Mouse (Mus musculus) layer of hippocampus, postnatal 14 days (tissue): ENCODE measurements at regions not wholly inside any gene's neighbourhood (a gene's known extent, or its start where the extent isn't known, plus 50 kb on each side); places are given as distances from the start of the nearest gene placed in this dataset.

ENCODE experiments used
- DNase-seq, 2 experiments: peaks; one replicate each; pipeline ENCODE4 v3.0.0; 2021 to 2022; ENCODE audit warnings: low spot score in 2 of 2, mixed read lengths in 1 of 2

GRCm38 (mm10) chr5:100246709-100247108 is 87.1 kb upstream of the Tmem150c start:
- no peak for DNase-seq

- no peak for DNase-seq
Measured at GRCm38 (mm10) chr5:100244811-100245210, 85.2 kb upstream of the Tmem150c start.

GRCm38 (mm10) chr5:100240876-100241275 is 81.3 kb upstream of the Tmem150c start:
- peak in 1 of 2 experiments; percentile 63 for DNase-seq

DNA sequence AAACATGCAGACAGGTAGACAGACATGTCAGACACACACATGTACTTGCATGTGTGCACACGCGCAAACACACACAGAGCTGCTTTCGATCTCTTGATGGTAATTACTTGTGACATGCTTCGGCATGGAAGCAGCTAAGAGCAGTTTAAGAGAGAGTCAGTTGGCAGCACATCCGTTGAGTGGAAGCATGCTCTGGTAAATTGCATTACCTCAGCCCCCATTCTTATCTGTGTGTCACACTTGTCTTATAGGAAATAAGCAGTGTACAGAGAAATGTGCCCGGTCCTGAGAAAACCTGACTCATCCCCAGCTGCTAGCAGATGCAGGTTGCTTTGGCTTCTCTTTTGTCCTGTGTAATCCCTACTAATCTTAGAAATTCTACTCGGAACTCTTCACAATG is 80.0 kb upstream of the Tmem150c start:
- no peak for DNase-seq

DNA sequence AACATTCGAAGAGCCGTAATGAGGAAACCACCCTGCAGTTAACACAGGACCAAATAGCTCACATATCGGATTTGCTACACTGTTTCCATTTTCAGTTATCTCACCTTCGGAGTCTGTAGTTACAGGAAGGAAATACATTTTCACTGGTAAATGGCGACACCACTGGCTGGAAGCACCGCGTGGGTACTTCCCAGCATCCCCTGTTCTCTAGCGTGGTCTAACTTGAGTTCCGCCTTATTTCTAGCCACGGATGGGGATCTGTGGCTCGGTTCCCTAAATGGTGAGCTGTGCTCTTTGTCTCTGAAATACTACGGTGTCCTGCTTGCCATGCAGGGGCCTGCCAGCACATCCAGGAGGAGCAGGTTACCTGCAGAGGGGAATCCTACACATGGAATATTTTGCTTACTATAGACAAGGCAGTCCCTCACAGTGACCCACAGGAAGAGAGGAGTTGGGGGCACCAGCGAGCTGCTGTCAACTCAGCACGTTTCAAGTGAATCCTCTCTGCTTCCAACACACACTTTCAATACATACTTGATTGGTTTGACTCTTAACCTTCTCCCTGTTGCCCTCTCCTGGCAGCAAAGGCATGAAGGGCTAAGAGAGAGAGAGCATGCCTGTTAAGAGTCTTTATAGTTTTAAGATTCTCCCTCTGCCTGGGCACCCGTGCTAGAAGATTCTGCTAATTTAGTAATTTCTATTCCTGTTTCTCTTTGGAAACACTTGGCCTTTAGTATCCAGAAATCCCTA is 78.9 kb upstream of the Tmem150c start:
- DNase-seq: no peak

GRCm38 (mm10) chr5:100237674-100238278 is 78.2 kb upstream of the Tmem150c start:
- DNase-seq: no peak

GRCm38 (mm10) chr5:100236277-100236676 is 76.7 kb upstream of the Tmem150c start:
- no peak for DNase-seq

- no peak for DNase-seq
Measured at GRCm38 (mm10) chr5:100232076-100232475, 72.5 kb upstream of the Tmem150c start.

DNA sequence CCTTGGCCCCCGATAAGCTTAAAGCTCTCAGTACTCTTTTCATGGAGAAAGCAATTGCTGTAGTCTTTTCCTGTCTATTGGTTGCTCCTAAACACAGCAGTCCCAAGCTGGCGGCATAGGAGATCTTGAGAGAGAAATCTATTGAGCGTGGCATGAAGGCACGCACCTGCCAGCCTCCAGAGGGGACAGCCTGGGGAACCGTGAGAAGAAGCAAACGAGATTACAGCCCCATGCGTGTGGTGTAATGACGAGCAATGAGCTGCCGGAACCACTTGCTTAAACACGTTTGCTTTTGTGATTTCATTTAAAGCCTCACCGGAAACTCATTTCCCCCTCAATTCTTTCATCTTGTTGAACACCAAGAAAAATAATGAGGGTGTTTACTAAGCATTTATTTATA is 72.0 kb upstream of the Tmem150c start:
- DNase-seq: no peak

DNA sequence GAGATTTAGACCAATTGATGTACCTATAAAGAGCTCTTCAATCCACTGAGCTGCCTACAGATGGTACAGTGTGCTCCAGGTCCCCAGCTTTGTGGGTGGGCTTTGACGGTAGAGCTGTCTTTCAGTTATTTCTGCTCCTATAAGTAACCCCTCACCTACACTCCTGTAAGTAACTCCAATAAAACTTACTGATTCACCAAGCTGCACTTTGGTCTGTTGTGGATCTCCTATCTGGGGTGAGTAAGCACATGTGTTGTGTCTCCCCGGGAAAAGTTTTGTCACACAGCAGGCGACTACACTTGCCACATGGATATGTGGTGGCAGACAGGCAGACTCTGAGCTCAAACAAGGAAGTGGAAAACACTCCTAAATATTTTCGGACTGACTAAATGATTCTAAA is 70.4 kb upstream of the Tmem150c start:
- no peak for DNase-seq

- DNase-seq: no peak
Measured at GRCm38 (mm10) chr5:100227888-100228287, 68.3 kb upstream of the Tmem150c start.

- DNase-seq: no peak
Measured at GRCm38 (mm10) chr5:100226571-100227235, 67.1 kb upstream of the Tmem150c start.

- no peak for DNase-seq
Measured at GRCm38 (mm10) chr5:100225491-100225890, 65.9 kb upstream of the Tmem150c start.

DNA sequence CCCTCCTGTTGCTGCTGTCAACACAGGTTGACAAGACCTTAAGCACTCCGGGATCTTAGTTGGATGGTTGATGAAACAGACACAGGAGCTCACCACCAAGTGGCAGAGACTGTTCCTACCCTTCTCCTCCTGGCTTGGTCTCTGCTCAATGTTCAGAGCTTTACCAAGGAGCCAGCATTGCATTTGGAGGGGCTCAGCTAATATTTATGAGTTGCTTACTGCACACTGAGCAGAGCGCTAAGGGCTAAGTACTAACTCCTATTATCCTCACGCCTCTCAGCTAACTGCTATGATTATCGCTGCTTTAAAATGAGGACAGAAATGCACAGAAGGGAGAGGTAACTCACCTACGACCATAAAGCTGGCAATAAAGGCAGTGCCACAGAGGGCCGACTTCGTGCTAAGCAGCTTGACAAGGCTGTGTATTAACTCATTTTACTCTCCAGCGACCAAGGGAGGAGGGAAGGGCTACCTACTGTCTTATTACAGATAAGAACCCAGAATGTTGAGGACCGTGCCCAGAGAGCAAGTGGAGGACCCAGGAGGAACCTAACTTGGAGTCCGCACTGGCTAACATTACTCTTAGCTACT is 65.3 kb upstream of the Tmem150c start:
- no peak for DNase-seq

- no peak for DNase-seq
Measured at GRCm38 (mm10) chr5:100221005-100221583, 61.5 kb upstream of the Tmem150c start.

DNA sequence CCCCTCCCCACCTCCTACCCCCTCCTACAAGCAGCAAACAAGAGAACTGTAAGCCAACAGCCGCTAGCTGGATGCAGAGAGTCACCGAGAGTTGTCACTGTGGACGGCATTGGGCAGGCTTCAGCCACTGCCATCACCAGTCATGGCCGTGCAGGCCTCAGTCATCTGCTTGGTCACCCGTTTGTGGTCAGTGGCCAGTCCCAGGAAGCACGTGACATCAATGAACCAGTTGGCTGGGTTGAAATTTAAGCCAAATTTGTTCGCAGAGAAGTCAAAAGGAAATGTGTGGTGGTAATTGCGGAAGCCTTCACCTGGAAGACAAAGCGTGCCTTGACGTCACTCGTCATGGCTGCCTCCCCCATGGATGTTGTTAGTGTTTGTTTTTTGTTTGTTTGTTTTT is 60.7 kb upstream of the Tmem150c start:
- DNase-seq: no peak

- no peak for DNase-seq
Measured at GRCm38 (mm10) chr5:100218256-100218851, 58.7 kb upstream of the Tmem150c start.

GRCm38 (mm10) chr5:100217178-100218035 is 57.8 kb upstream of the Tmem150c start:
- no peak for DNase-seq

DNA sequence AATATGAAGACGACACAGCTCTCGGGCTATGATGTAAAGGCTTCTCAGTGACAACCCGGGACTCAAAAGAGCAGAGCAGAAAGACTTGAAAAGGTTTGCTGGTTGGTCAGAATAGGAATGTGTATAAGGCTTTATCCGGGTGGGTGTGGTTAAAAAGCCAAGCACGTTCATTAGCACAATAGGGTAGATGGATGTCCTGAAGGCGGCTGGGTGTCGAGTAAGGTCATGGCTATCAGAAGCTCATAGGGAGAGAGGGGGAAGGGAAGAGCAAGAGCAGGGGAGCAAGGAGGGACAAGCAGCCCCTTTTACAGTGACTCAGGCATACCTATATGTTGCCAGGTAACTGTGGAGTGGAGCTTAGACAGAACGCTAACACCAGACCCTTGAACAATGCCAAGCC is 54.3 kb upstream of the Tmem150c start:
- no peak for DNase-seq

DNA sequence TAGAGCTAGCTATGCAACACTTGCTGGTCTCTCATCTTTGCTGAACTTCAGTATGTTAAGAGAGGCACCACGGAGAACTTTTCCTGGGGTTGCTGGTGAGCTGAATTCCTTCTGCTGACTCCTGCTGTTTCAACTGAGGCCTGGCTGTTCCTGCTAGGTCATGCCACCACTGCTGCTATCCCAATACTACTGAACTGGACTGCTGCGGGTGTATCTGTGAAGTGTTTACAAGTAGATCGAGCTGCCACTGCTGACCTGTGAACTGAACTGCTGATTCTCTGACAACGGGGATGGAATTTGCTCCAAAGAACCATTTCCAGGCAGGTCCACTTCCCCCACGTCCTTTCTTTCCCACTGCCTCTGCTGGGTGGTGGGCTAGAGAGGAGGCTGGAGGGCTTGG is 51.1 kb upstream of the Tmem150c start:
- no peak for DNase-seq
